Mouse (Mus musculus) mature B cell (primary cell): Measurements from ENCODE around the gene Eprs.

ENCODE experiments used
- in situ Hi-C: fragments of 300-500 bp; cut with MboI; formaldehyde crosslinking; loops from 2 replicates; pipeline ENCODE4 v1.14.3; 2019

The Eprs gene

GRCm38 (mm10) chr1:185449727-185450126 is 86.9 kb downstream of the Eprs start:
- in situ Hi-C loops = no loop called here

GRCm38 (mm10) chr1:185451077-185451476 is 88.2 kb downstream of the Eprs start:
- in situ Hi-C loops = no loop called here

- in situ Hi-C loops = no loop called here
These were observed 88.7 kb downstream of the Eprs start for GRCm38 (mm10) chr1:185451495-185451894.

GRCm38 (mm10) chr1:185452461-185452860 is 89.6 kb downstream of the Eprs start:
- in situ Hi-C loops = no loop called here

GRCm38 (mm10) chr1:185454144-185454543 is 91.3 kb downstream of the Eprs start:
- in situ Hi-C loops = no loop called here

GRCm38 (mm10) chr1:185454575-185454954 is 91.7 kb downstream of the Eprs start, which contains the start of gene Slc30a10:
Gene Slc30a10, plus strand, starts transcription at chr1:185454848.
- in situ Hi-C loops = no loop called here

- in situ Hi-C loops = no loop called here
These were observed 92.3 kb downstream of the Eprs start for GRCm38 (mm10) chr1:185454955-185455701.

GRCm38 (mm10) chr1:185456327-185456726 is 93.5 kb downstream of the Eprs start:
- in situ Hi-C loops = no loop called here

GRCm38 (mm10) chr1:185460096-185460495 is 97.3 kb downstream of the Eprs start:
- in situ Hi-C loops = no loop called here

GRCm38 (mm10) chr1:185462889-185463288 is 100.0 kb downstream of the Eprs start:
- in situ Hi-C loops = no loop called here

GRCm38 (mm10) chr1:185469551-185470021 is 106.7 kb downstream of the Eprs start:
- in situ Hi-C loops = no loop called here

- in situ Hi-C loops = no loop called here
These were observed 109.3 kb downstream of the Eprs start for GRCm38 (mm10) chr1:185472025-185472720.

- in situ Hi-C loops = no loop called here
These were observed 109.9 kb downstream of the Eprs start for GRCm38 (mm10) chr1:185472730-185473129.

- in situ Hi-C loops = no loop called here
These were observed 110.6 kb downstream of the Eprs start for GRCm38 (mm10) chr1:185473437-185473836.
